Mouse (Mus musculus) stomach, postnatal 0 days (tissue): ENCODE results near the gene Yipf1.

Experiments used
- CTCF ChIP-seq: IDR thresholded peaks from 2 replicates; pipeline ENCODE4 v1.5.1; 2016; ENCODE audit warnings: antibody characterized with exemption, low read depth, mild to moderate bottlenecking, moderate library complexity
- EP300 ChIP-seq: optimal IDR thresholded peaks from 2 replicates; pipeline ENCODE3; 2016; ENCODE audit warnings: antibody characterized with exemption

DNA sequence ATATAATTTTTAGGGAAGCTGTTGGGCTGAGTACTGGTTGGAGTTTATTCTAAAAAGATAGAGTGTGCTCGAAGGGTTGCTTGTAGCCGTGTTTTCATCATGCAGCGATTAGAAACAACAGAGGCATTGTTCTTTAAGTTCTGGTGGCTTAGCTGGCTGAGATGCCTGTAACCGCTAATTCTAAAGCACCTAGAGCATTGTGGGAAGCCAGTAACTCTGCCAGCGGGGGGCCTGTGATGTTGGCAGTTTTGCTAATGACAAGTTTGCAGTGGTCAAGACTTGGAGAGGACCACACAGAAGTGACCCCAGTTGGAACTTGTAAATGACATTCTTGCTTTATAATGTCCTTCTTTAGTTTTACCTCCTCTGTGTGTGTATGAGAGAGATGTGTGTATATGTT, 27.2 kb downstream of the Yipf1 start:
- TF ChIP-seq CTCF: no peak
- no peak for TF ChIP-seq EP300
